Mouse (Mus musculus): ENCODE measurements around the gene Adgrl3.

Adgrl3 gene

DNA sequence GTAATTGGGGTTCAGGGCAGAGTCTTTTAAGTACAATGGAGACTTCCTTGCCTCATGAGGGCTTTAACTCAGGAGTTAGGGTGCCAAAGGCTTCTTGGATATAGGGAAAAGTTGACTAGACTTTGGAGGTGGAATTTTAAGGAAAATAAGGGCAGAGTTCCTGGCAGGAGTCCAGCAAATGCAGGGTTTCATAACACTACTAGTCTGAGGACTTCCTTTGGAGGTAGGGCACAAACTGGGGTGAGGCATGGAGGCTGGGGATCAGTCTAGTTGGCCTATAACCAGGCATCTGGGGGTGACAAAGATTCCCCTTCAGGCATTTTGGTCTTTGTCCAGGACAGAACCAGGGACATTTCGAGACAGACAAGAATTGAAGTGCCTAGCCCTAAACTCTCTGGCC is 546.6 kb downstream of the Adgrl3 start:
- DNase-seq (ENCODE audit: low spot score): no peak

DNA sequence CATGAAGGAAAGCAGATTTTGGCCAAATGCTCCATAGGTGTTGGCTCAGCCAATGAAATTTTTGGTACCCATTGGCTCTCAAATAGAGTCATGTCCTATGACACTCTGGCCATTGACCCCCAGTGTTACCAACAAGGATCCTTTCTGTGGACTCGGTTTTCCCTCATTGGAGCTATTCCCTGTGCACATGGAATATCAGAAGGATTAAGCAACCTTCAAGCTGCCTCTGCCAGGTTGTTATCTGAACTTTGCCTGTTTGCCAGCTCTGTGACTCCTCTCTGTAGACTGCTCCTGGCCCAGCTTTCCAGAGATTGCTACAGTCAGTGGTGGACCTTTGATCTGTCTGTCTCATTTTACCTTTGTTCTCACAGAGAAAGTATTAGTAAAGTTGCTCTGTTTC is 548.8 kb downstream of the Adgrl3 start:
- DNase-seq (ENCODE audit: low spot score): no peak

DNA sequence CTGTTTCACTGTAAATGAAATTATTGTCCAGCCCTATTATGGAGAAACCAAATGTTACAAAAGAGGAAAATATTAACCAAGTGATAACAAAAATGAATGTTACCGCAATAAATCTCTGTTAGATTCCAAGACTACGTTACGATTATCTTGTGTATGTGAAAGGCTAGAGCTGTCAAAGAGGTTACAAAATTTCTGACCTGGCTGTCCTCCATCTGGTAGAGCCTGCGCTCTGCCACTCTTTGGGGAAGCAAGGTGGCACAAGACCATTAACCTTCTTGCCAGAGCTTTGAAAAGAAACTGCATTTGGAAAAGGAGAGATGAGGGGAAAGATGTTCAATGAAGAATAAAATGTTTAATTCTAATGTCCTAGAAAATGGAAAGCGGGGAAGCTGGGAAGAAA is 562.9 kb downstream of the Adgrl3 start:
- no peak for DNase-seq (ENCODE audit: low spot score)

DNA sequence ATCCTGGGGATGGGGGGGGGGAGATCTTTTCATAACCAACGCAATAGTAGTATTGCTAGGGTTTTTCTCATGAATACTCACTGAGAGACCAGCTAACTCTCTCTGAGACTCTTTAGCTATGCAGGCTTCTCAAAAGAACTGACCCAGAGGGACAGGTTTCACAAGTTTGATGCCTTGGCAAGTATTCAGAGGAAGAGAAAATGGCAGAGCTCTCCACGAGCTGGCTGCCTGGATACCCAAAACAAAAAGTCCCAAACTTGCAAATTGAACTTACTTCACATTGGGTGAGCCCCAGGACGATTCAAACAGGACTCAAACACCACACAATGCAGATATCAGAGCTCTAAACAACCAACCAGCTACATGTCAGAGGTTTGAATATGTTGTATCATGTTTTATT is 563.5 kb downstream of the Adgrl3 start:
- DNase-seq (ENCODE audit: low spot score): no peak

DNA sequence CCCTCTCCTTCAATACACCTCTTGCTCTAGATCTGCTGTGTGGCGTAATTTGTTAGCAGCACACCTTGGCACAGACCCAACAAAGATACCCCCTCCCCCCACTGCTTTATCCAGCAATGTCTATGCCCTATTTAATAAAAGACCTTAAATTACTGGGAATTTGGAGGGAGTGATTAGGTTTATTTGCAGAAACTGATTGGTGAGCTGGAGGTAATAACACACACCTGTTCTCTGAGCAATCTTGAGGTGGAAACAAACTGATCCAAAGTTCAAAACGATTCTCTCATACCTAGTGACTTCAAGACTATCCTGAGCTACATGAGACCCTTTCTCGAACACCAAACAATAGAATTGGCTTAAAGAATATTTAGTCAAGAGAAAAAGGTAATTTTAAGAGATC is 565.0 kb downstream of the Adgrl3 start:
- no peak for DNase-seq (ENCODE audit: low spot score)

DNA sequence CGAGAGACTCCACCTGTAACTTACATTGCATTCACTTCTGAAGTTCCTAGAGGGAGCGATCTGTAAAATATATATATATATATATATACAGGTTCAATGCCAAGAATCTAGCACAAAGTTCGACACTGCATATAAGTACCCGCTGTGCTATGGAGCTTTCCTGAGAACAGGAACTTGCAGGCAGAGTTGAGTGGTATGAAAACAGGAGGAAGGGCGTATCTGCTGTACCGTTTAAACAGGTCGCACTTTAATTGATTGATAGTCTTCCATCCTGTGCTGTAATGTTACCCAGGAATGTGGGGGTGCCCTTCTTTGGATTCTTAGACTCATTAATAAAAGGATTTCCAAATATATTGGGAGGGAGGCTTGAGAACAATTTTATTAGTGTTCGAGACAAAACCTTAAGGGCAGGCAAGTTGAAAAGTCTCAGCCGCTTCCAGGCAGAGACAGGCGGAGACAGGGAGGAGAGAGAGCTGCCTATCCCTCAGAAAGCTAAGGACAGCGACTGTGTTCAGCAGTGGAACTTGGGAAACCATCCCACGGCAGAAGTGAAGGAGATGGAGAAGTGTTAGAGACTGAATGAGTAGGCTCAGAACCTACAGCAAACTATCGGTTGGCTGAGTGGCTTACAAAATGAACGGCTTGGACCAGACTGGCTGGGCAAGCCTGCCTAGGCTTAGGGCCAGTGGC is 570.2 kb downstream of the Adgrl3 start:
- no peak for DNase-seq (ENCODE audit: low spot score)

DNA sequence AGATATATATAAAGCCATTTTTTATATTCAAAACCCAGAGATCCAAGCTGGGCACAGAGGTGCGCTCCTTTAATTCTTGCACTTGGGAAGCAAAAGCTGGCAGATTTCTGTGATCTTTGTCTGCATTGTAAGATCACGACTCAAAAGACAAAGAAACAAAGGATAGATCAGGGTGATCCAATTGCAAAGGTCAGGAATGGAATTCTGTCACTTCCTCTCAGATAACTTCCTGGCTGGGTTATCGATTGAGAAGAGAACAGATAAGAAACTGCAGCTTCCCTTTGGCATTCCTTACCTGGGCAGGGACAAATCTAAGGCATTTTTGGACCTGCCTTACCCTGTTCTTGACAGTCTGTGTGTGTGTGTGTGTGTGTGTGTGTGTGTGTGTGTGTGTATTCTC is 571.5 kb downstream of the Adgrl3 start:
- no peak for DNase-seq (ENCODE audit: low spot score)

DNA sequence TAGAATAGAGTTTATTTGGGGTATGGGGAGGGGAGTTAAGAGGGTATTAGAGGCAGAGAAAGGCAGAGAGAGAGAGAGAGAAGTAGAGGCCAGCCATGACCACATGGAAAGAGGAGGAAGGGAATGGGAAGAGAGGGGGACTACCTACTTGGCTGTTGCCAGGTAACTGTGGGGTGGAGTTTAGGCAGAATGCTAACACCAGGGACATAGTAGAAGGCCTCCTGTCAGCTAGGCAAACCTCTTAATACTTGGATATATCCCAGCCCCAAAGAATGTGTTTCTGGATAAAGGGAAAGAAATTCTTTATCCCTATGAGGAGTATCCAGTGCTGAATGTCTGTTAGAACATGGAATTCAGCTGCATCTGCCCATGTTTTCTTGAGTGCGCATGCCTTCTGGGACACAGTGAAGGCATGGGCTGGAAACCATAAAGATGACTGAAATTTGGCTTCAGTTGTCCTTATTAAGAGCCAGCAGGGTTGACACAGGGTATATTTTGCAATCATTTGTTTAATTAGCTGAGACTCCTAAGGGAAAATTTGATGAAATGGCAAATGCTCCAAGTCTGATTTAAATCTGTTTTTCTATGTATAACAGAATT is 573.6 kb downstream of the Adgrl3 start:
- no peak for DNase-seq (ENCODE audit: low spot score)

DNA sequence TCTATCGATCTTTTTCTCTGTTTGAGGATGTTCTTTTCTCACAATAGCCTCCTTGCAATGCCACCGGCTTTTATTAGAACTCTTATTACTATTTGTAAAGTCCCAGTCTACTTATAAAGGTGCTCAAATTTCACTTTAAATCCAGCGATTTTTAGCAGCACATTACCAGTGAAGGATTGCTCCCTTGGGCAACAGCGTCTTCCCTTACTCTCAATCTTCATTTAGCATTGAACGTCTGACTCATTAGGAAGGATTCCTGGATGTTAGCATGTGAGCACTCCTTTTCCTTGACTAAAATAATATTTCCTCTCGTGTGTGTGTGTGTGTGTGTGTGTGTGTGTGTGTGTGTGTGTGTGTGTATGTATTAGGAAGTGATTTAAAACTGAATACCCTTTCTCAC is 578.1 kb downstream of the Adgrl3 start:
- no peak for DNase-seq (ENCODE audit: low spot score)

DNA sequence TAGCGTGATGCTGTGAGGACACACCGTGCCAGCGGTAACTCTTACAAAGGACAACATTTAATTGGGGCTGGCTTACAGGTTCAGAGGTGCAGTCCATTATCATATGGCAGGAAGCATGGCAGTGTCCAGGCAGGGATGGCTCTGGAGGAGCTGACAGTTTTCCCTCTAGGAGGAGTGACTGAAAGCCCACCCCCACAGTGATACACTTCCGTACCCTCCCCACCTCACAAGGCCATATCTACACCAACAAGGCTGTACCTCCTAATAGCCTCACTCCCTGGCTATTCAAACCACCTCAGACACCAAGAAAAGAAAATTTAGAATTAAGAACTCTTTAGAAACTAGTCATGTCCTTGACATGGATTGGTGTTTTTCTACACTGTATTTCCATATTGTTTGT is 583.0 kb downstream of the Adgrl3 start:
- no peak for DNase-seq (ENCODE audit: low spot score)

DNA sequence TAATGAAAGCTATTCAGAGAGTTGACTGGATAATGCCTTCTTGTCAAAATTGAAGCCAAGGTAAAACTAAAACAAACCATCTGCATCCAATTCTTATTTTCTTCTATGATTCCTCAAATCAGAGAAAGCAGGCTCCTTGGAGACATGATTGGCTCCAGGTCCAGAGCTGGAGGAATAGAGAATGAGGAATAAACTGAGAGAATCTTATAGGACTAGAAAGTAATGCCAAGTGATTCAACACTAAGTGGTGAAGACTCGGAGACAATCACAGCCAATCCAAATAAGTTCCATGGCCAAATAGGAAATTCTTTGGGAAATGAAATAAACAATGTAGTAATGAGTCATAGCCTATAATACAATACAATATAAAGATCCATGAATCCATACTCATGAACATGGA is 585.7 kb downstream of the Adgrl3 start:
- DNase-seq (ENCODE audit: low spot score): no peak

DNA sequence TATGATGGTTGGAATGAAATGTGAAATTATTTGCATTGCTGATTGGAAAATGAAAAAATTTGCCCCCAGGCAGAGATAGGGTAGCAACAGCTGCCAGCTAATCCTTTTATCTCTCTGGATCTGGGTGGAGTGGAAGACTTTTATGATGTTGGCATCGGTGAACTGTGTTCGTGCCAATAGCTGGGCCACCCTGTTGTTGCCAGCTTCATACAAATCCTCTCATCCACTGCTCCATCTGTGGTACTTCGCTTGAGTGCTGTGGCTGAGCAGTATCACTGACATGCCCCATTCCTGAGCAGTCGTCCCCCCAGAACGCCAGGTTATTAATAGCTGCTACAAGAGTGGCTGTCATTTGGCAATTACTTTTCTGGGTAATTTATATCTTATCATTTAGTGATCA is 590.3 kb downstream of the Adgrl3 start:
- no peak for DNase-seq (ENCODE audit: low spot score)

DNA sequence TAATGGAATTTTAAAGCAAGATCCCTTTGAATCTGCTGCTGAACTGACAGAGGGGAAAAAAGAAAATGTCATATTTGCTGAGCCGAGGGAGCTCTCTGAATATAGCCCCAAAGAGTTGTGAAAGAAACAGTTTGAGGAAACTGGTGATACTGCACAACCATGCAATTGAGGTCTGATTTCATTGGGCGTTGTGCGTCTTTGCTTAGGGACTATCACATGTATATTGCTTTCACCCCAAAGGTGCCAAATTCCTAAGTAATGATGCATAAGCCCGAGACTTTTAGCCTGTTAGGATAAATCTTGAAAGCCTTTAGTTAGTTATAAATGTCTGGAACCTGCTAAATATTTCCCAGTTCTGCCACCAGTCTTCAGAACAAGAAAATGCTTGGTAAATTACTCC is 594.7 kb downstream of the Adgrl3 start:
- DNase-seq (ENCODE audit: low spot score): no peak

DNA sequence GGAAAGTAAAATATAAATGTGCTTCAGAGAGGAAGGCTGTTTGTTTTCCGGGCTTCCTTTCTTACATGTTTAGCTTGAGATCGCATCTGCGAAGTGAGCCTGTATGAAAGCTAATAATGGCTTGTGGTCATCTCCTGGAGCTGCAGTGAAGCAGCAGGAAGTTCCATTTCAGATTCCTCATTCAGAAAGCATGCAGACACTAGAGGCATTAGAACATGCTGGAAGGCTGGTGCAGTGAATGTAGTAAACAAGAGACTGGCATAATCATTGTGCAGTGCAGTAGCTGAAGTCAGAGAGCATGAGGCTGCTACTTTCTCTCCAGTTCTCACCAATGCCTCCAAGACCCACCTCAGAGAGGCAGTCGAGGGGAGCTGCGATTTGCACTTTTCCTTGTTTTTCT is 601.2 kb downstream of the Adgrl3 start:
- no peak for DNase-seq (ENCODE audit: low spot score)

DNA sequence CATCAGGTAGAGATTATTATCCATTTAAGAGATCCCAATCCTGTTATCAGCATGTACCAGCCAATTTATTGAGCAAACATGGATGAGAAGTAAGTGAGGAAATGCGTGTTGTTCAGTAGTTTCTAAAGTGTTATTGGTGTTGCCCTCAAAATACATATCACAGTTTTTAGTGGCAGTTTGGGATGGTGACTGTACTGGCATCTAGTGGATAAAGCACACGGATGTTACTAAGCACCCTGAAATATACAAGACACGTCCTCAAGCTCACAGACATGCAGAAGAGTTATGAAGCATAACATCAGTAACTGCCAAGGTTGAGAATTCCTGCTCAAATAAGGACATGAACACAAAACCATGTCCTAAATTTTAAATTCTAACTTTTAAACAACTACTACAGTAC is 601.8 kb downstream of the Adgrl3 start:
- no peak for DNase-seq (ENCODE audit: low spot score)

DNA sequence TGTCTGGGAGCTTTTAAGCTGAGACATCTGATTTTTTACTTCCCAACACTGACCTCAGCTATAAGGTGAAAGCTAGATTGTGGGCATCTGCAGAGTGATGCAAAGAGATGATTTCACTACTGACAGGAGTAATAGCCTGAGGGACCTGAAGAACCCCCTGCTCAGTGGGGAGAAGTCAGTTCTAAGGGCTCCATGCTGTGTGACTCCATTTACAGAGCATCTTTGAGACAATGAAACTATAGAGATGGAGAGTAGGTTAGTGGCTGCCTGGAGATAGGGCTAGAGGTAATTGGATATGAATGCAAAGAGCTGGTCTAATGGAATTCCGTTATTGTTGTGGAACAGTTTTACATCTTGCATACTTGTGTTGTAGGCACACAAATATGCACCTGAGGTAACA is 603.9 kb downstream of the Adgrl3 start:
- no peak for DNase-seq (ENCODE audit: low spot score)

DNA sequence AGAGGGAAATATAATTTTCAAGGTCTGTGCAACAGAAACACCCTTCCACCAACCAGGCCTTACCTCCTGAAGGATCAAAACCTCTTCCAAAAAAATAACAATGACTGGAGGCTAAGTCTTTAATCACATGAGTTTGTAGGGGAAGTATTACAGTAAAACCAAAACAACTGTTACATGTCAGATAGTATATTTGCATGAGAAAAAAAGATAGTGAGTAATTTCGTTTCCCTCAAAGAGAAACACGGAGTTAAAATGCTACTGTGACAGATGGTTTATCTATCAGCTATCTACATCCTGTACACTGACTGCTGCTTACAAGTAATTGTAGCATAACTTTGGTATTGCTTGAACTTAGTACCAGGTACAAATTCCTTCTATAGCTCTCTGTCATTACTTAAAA is 616.2 kb downstream of the Adgrl3 start:
- no peak for DNase-seq (ENCODE audit: low spot score)

DNA sequence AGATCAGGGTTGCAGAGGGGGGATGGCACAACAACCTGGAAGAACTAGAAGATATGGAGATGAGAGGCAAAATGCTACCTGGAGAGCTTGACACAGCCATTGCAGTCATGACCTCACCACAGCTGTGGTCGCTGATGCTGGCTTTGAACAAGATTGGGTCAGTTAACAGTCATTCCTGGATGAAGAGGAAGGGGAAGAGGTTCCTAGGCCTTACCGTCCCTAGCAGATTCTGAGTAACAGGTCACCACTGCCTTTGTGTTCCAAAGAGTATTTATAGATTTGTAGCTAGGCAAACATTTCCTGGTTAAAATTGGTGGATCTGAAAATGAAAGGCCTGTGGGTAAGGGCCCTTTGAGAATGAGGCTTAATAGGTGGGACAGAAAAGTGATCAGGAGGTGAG is 618.5 kb downstream of the Adgrl3 start:
- DNase-seq (ENCODE audit: low spot score): no peak

DNA sequence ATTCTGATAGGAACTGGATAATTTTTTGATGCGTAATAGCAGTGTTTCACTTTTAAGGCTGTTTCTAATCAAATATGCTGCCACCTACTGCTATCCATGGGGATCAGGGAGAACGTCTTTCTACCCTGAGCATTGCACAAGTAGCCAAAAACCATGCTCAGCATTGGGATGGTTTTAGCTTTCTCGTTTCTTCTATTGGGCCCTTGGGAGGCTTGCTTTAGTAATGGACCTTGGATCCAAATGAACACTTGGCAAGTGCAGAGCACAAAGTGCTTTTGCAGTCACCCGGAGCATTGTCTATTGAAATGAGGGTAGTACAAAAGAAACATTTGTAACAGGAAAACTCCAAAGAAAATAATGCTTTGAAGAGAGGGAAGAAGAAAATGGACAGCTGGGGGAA is 620.2 kb downstream of the Adgrl3 start:
- no peak for DNase-seq (ENCODE audit: low spot score)

DNA sequence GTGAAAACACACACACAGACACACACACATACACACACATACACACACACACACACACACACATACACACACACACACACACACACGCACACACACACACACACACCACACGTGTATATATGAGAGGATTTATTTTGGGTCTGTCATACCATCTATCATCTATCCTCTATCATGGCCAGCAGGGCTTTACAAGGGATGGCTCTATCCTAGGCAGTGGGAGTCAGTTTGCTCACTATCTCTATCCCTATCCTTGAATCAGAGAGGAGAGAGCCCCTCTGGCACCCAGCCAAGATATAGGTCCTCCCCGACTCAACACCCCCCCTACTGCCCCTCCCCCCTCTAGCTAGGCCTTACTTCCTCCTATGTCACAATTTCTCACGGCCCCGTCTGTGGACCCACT is 625.6 kb downstream of the Adgrl3 start:
- DNase-seq (ENCODE audit: low spot score): no peak

DNA sequence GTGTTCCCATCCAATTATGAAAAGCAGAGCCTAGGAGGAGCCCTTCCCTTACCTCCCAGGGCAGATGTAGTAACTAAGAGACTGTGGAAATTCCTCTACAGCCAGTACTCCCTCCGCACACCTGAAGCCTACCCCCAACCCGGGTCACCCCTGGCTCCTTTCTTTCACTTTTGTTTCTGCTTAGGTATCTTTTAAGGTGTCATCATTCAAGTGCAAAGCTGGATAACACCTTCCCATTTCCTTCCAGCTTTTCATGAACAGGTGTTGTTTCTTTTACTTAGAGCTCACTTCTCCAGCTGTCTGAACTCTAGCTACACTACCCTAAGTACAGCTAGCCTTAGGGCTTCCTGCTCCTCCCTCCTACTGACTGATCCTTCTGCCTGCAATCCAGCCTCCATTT is 634.0 kb downstream of the Adgrl3 start:
- DNase-seq (ENCODE audit: low spot score): no peak

DNA sequence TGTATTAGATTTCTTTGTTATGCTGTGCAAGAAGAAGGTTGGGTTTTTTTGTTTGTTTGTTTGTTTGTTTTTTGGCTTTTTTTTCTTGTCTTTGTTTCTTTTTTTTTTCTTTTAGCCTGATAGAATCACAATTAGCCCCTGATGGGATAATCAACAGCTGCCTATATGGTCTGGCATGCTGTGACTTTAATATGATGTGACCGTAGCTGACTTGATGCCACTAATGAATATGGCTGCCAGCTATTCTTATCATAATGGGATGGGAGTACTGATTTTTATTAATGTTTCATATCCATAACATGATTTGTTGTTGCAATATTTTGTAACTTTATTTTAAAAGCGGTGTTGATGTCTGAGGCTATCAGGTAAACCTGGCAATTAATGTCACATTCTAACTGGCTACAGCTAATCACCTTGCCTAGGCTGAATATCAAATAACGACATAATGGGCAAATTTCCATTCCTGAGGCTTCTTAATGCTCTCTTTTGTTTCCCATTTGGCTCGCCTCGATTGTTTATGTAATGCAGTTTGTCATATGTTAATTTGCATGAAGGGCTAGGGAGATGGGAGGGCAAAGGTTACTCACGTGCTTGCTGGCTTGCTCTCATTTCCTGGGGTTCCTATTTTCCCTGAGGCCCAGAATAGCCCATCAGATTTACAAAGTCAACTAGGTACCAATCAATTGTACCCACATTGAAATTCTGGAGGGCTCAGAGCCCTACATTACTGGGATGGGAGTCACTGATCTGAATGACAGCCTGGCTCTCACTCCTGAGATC is 641.9 kb downstream of the Adgrl3 start:
- peak; percentile 11 for DNase-seq (ENCODE audit: low spot score)

DNA sequence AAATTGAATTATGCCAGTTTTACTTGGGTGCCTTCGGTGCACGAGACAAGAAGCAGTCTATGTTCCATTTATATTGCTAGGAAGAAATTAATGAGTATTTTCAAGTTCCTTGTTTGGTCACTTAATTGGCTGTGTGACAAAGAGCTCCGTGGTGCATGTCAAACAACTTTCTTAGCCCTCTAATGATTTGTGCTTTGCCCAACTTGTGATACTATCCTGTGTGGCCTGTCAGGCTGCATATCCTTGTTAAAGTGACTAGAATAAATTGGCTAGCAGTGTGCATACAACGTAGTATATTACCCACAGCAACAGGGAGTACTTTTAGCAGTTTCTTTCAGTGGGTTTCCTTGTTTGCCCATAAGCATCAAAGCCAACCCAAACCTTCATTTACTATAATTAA is 651.1 kb downstream of the Adgrl3 start:
- no peak for DNase-seq (ENCODE audit: low spot score)

All from embryo, embryonic 10 days (tissue).